Mouse (Mus musculus): ENCODE data around the gene Scly. TPM values are rescaled to one million over a fixed set of nuclear protein-coding genes. Genes with fewer than 3 reads are reported as not detected.
A peak's percentile ranks its signal among the peaks of the same experiment; 100 is the strongest.

Gene Scly
- total and polyA plus RNA-seq, 3 experiments, result 20.7 to 28.4 (median 22.9) TPM

DNA sequence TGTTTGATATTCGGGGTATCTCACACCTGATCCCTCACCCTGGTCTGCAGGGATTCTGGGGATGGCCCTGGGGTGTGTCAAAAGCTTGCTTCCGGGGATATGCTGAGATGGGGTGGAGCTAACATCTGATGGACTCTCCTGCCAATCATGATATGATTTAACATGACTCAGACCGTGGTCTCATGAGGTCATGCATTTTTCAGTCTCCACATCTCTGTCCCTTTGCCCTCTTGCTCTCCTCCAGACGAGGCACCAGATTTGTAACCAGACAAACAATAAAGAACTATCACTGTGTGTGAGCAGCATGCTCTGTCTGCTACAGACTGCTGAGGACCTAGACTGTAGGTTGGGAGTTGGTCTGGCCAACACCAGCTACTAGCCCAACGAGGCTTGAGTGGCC is 64.0 kb downstream of the Scly start:
- no peak for DNase-seq

DNA sequence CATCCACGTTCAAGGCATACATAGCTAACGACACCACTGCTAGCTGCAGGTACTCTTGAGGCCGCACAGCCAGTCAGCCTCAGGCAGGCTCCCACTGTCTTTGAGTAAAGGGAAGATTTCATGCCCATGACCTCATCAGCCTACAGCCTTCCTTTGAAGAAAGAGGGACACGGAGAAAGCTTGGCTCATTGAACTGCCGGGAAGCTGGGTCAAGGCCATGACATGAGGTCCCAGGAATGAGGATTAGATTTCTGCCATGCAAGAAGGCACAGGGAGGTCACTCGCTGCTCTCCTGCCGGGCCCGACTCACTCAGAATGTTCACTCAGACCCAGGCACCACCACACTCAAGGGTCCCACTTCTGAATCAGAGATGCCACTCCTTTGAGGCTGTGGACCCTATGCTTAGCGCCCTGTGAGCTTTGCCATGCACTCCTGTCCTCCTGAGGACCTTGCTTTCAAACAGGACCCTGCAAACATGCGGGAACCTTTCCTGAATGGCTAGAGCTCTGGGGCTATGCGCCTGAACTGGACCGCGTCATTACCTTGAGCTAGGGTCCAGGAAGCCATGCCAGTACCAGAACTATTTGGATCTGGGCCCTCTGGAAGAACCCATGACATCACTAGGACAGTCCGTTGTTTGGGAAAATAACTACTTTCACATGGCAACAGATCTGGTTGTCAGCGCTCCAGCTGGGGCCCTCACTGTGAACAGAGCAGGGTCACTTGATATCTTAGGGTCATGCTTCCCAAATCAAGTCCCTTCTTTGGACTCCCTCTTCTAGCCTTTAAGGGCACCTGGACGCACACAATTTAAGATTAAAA is 66.9 kb downstream of the Scly start:
- DNase-seq, result peak; percentile 51

GRCm38 (mm10) chr1:91365816-91366214 is 67.7 kb downstream of the Scly start:
- DNase-seq, result no peak

- peak; percentile 82 for DNase-seq
Observed at GRCm38 (mm10) chr1:91366215-91367108, 68.3 kb downstream of the Scly start, which contains the start of gene Erfe. Gene Erfe (plus strand): TSS chr1:91366430.

DNA sequence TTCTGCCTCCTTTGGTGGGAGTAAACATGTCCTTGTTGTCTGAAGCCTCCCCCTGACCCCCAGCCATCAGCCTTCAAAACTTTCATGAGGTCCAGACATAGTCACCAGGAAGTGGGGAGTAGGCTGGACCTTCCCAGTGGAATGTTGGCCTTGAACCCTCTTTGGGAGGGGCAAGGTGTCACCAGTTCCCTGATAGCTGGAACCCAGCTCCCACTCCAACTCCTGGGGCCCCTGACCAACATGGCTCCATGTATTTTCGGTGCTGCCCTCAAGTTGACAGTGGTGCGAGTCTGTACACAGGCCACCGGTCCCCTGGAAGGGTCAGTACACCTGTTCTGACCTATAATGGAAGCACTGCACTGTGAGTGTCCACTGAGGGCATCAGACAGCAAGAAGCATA is 69.2 kb downstream of the Scly start:
- DNase-seq, result no peak

DNA sequence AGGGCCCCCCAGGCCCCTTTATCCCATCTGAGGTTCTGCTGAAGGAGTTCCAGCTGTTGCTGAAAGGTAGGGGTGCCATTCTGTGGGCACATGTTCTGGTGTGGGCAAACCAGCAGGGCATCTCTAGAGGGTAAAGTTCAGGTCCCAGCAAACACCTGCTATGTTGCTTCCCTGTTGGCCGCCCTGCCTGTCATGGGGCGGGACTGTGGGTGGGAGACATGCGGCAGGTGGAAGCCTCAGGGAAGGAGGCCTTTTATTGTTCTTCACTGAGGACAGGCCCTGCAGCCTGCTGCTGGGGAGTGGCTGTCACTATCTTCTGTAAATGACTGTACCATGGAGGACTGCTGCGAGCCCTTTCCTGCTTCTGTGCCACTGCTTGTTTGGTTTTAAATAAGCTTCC is 71.3 kb downstream of the Scly start:
- no peak for DNase-seq

DNA sequence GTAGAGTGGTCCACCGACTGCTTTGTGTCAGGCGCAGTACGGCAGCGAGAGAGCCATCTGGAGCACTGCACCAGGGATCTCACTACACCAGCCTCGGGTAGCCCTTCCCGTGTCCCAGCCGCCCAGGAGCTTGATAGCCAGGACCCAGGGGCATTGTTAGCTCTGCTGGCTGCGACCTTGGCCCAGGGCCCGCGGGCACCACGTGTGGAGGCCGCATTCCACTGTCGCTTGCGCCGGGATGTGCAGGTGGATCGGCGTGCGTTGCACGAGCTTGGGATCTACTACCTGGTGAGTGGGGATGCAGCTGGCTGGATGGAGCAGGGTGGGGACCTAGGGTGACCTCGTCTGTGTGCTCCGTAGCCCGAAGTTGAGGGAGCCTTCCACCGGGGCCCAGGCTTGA is 71.9 kb downstream of the Scly start:
- DNase-seq, result peak; percentile 71

Other genes with a start within 250 kb of the Scly start
- gene Rbm44, start 153.2 kb upstream of the Scly start, total RNA-seq (2021), result not detected
- gene Rbm44, start 153.2 kb upstream of the Scly start, polyA plus RNA-seq (2012; rRNA removed), result not detected in 2 replicates
- 10 to 100 TPM in 1 of 2 experiments, 1 to 10 TPM in 1; 8.0 to 10.7 TPM for gene Ramp1, start 118.5 kb upstream of the Scly start, total RNA-seq (2021)
- 19.9 and 26.5 TPM in 2 replicates for gene Ramp1, start 118.5 kb upstream of the Scly start, polyA plus RNA-seq (2012; rRNA removed)
- 100 to 1,000 TPM in 1 of 2 experiments, 10 to 100 TPM in 1; 64.8 to 109 TPM for gene Ube2f, start 48.0 kb upstream of the Scly start, total RNA-seq (2021)
- gene Ube2f, start 48.0 kb upstream of the Scly start, polyA plus RNA-seq (2012; rRNA removed), result 11.7 and 13.9 TPM in 2 replicates
- gene Espnl, start 23.7 kb downstream of the Scly start, total RNA-seq (2021), result under 1 TPM in 1 of 2 experiments, not detected in 1; 0.12 TPM
- 0.04 and 0.10 TPM in 2 replicates for gene Espnl, start 23.7 kb downstream of the Scly start, polyA plus RNA-seq (2012; rRNA removed)
- 1 to 10 TPM; 1.0 to 2.1 TPM for gene Klhl30, start 52.7 kb downstream of the Scly start, total RNA-seq (2021)
- gene Klhl30, start 52.7 kb downstream of the Scly start, polyA plus RNA-seq (2012; rRNA removed), result 3.1 and 3.3 TPM in 2 replicates
- gene Erfe, start 68.1 kb downstream of the Scly start, total RNA-seq (2021), result 10 to 100 TPM in 1 of 2 experiments, 1 to 10 TPM in 1; 3.7 to 16.4 TPM
- 1.5 and 2.4 TPM in 2 replicates for gene Erfe, start 68.1 kb downstream of the Scly start, polyA plus RNA-seq (2012; rRNA removed)
- 10 to 100 TPM; 88.8 to 94.7 TPM for gene Ilkap, start 100.5 kb downstream of the Scly start, total RNA-seq (2021)
- gene Ilkap, start 100.5 kb downstream of the Scly start, polyA plus RNA-seq (2012; rRNA removed), result 121 and 122 TPM in 2 replicates
- gene Hes6, start 115.7 kb downstream of the Scly start, total RNA-seq (2021), result 100 to 1,000 TPM; 190 to 273 TPM
- gene Hes6, start 115.7 kb downstream of the Scly start, polyA plus RNA-seq (2012; rRNA removed), result 252 and 309 TPM in 2 replicates
- gene Per2, start 161.0 kb downstream of the Scly start, total RNA-seq (2021), result 10 to 100 TPM; 22.2 to 68.7 TPM
- 24.7 and 40.0 TPM in 2 replicates for gene Per2, start 161.0 kb downstream of the Scly start, polyA plus RNA-seq (2012; rRNA removed)
- 10 to 100 TPM; 10.1 to 11.8 TPM for gene Traf3ip1, start 196.3 kb downstream of the Scly start, total RNA-seq (2021)
- gene Traf3ip1, start 196.3 kb downstream of the Scly start, polyA plus RNA-seq (2012; rRNA removed), result 6.2 and 6.8 TPM in 2 replicates
- gene Asb1, start 242.2 kb downstream of the Scly start, total RNA-seq (2021), result 10 to 100 TPM; 17.8 to 22.0 TPM
- 4.2 and 6.6 TPM in 2 replicates for gene Asb1, start 242.2 kb downstream of the Scly start, polyA plus RNA-seq (2012; rRNA removed)